Mouse (Mus musculus) MEL-GATA-1-ER (cell line): Measurements from ENCODE around the gene Stx11.
"Not testable (repeated sequence)": the region's sequence is repeated elsewhere in the genome, so short reads cannot be mapped to it uniquely, and the experiment has no call there.

Experiments used
- DNase-seq: peaks from one replicate; pipeline ENCODE4 v3.0.0-alpha.2; 2012; ENCODE audit warnings: low read depth; ENCODE audit errors: extremely low read depth

Stx11 gene

GRCm38 (mm10) chr10:12961546-12961945 is 2.6 kb downstream of the Stx11 start:
- DNase-seq = no peak

GRCm38 (mm10) chr10:12957271-12957670 is 6.8 kb downstream of the Stx11 start:
- no peak for DNase-seq

GRCm38 (mm10) chr10:12955831-12956230 is 8.3 kb downstream of the Stx11 start:
- no peak for DNase-seq

- DNase-seq = not testable (repeated sequence)
Measured at GRCm38 (mm10) chr10:12951358-12951757, 12.7 kb downstream of the Stx11 start.

GRCm38 (mm10) chr10:12949299-12949698 is 14.8 kb downstream of the Stx11 start:
- DNase-seq = no peak

- no peak for DNase-seq
Measured at GRCm38 (mm10) chr10:12947606-12948005, 16.5 kb downstream of the Stx11 start.

GRCm38 (mm10) chr10:12941018-12941761 is 22.9 kb downstream of the Stx11 start:
- DNase-seq = no peak

- DNase-seq = no peak
Measured at GRCm38 (mm10) chr10:12938763-12939162, 25.3 kb downstream of the Stx11 start.

GRCm38 (mm10) chr10:12936079-12936478 is 28.0 kb downstream of the Stx11 start:
- no peak for DNase-seq

- peak; percentile 26 for DNase-seq
Measured at GRCm38 (mm10) chr10:12935575-12935974, 28.5 kb downstream of the Stx11 start.

GRCm38 (mm10) chr10:12931492-12932400 is 32.4 kb downstream of the Stx11 start:
- DNase-seq = no peak

- no peak for DNase-seq
Measured at GRCm38 (mm10) chr10:12930351-12930905, 33.7 kb downstream of the Stx11 start.

GRCm38 (mm10) chr10:12929857-12930174 is 34.3 kb downstream of the Stx11 start:
- DNase-seq = peak; percentile 59

GRCm38 (mm10) chr10:12929149-12929856 is 34.8 kb downstream of the Stx11 start:
- DNase-seq = peak; percentile 62

- DNase-seq = no peak
Measured at GRCm38 (mm10) chr10:12928193-12928592, 35.9 kb downstream of the Stx11 start.

- peak; percentile 90 for DNase-seq
Measured at GRCm38 (mm10) chr10:12922574-12923353, 41.3 kb downstream of the Stx11 start.

GRCm38 (mm10) chr10:12922077-12922573 is 42.0 kb downstream of the Stx11 start:
- no peak for DNase-seq

- peak; percentile 80 for DNase-seq
Measured at GRCm38 (mm10) chr10:12921551-12922040, 42.5 kb downstream of the Stx11 start.

- no peak for DNase-seq
Measured at GRCm38 (mm10) chr10:12919287-12919686, 44.8 kb downstream of the Stx11 start.

GRCm38 (mm10) chr10:12917626-12918025 is 46.5 kb downstream of the Stx11 start:
- no peak for DNase-seq
